Mouse (Mus musculus) embryonic facial prominence, embryonic 13.5 days (tissue): Measurements from ENCODE around the gene Pnkd. TPM values are rescaled to one million over a fixed set of nuclear protein-coding genes. Genes with fewer than 3 reads are reported as not detected.

Experiments used
- ATAC-seq: fragments of 200-750 bp; cut with Nextera tagmentation; 2 replicates; pipeline ENCODE4 v1.8.0; 2017; ENCODE audit warnings: low read depth; ENCODE audit not compliant: insufficient number of reproducible peaks, insufficient read depth, low FRiP score, low TSS enrichment
- H3K27ac ChIP-seq: fragments of 300-500 bp; sonication (generic); 2 replicates; pipeline ENCODE4 v1.5.1; 2015; ENCODE audit warnings: moderate library complexity, mild to moderate bottlenecking, inconsistent platforms
- H3K27me3 ChIP-seq: fragments of 300-500 bp; sonication (generic); 2 replicates; pipeline ENCODE4 v1.6.1; 2015; ENCODE audit warnings: mild to moderate bottlenecking, inconsistent platforms
- H3K36me3 ChIP-seq: fragments of 300-500 bp; sonication (generic); 2 replicates; pipeline ENCODE4 v1.6.1; 2015; ENCODE audit warnings: mild to moderate bottlenecking, inconsistent platforms
- H3K4me1 ChIP-seq: fragments of 300-500 bp; sonication (generic); 2 replicates; pipeline ENCODE4 v1.6.1; 2015; ENCODE audit warnings: inconsistent platforms
- H3K4me2 ChIP-seq: fragments of 300-500 bp; sonication (generic); 2 replicates; pipeline ENCODE4 v1.6.1; 2015; ENCODE audit warnings: moderate library complexity, mild to moderate bottlenecking, inconsistent platforms
- H3K4me3 ChIP-seq: fragments of 300-500 bp; sonication (generic); 2 replicates; pipeline ENCODE4 v1.5.1; 2015; ENCODE audit warnings: mild to moderate bottlenecking, inconsistent platforms
- H3K9ac ChIP-seq: fragments of 300-500 bp; sonication (generic); 2 replicates; pipeline ENCODE4 v1.6.1; 2015; ENCODE audit warnings: mild to moderate bottlenecking, inconsistent platforms
- H3K9me3 ChIP-seq: fragments of 300-500 bp; sonication (generic); 2 replicates; pipeline ENCODE4 v1.6.1; 2016; ENCODE audit warnings: inconsistent platforms
- WGBS: fragments of 180-500 bp; shearing (Covaris S2); methylation state at CpG from one replicate; pipeline ENCODE4 v1.1.7; 2015; ENCODE audit warnings: mixed read lengths; 5-methylcytosine and 5-hydroxymethylcytosine counted together
- polyA plus RNA-seq: library from polyadenylated mRNA; unstranded; fragments of >200 nt; fragmentation: Nextera tagmentation; extraction: Ambion mirVana; gene quantifications from 2 replicates; pipeline ENCODE4 v1.2.1, GENCODE M21; 2015

The Pnkd gene
- polyA plus RNA-seq, 1 experiment from 2014 or later: 112 TPM

- H3K4me2 ChIP-seq: peak overlapping the region; percentile 71
- peak overlapping the region; percentile 71 for H3K9ac ChIP-seq
- H3K27me3 ChIP-seq: no peaks in the 10 kb centered on the region
- peak; percentile 60; the same call in 1 of the 2 replicates for ATAC-seq
- no peaks in the 10 kb centered on the region for H3K36me3 ChIP-seq
- peaks cover 9% of the 10 kb centered on the region for H3K4me1 ChIP-seq
- WGBS: 16% methylated on average over 34 of the region's 34 CpGs
- H3K4me3 ChIP-seq: peak overlapping the region; percentile 41
- H3K27ac ChIP-seq: no peak overlapping the region
- H3K9me3 ChIP-seq: no peaks in the 10 kb centered on the region
Observed at GRCm38 (mm10) chr1:74367886-74368645, 83.3 kb downstream of the Pnkd start.

- H3K4me3 ChIP-seq: no peak overlapping the region
- no peak overlapping the region for H3K4me2 ChIP-seq
- H3K27me3 ChIP-seq: no peaks in the 10 kb centered on the region
- WGBS: 55% methylated on average over 4 of the region's 4 CpGs
- H3K36me3 ChIP-seq: no peaks in the 10 kb centered on the region
- H3K9me3 ChIP-seq: no peaks in the 10 kb centered on the region
- no peak for ATAC-seq
- H3K27ac ChIP-seq: no peak overlapping the region
- H3K9ac ChIP-seq: no peak overlapping the region; the same call in 1 of the 2 replicates
- H3K4me1 ChIP-seq: peaks cover 9% of the 10 kb centered on the region
Observed at GRCm38 (mm10) chr1:74370040-74370439, 85.3 kb downstream of the Pnkd start.

- no peak for ATAC-seq
- Histone ChIP-seq H3K27ac (no peak overlapping the region), H3K27me3 (no peaks in the 10 kb centered on the region), H3K4me1 (peaks cover 9% of the 10 kb centered on the region), H3K36me3 (no peaks in the 10 kb centered on the region), H3K4me3 (no peak overlapping the region), H3K9ac (no peak overlapping the region), H3K4me2 (no peak overlapping the region), H3K9me3 (no peaks in the 10 kb centered on the region)
- 72% methylated on average over 4 of the region's 4 CpGs for WGBS
Observed at GRCm38 (mm10) chr1:74373372-74373771, 88.6 kb downstream of the Pnkd start.

- ATAC-seq: no peak
- Histone ChIP-seq H3K9me3 (no peaks in the 10 kb centered on the region), H3K4me2 (no peak within 1 kb of the TSS), H3K4me1 (peaks cover 8% of the 10 kb centered on the region), H3K27ac (no peak within 1 kb of the TSS), H3K36me3 (no peaks in the 10 kb centered on the region), H3K9ac (no peak within 1 kb of the TSS), H3K27me3 (no peaks in the 10 kb centered on the region), H3K4me3 (no peak within 1 kb of the TSS)
- WGBS: 74% methylated on average over 8 of the region's 8 CpGs
Observed at GRCm38 (mm10) chr1:74374980-74375379, 90.2 kb downstream of the Pnkd start, which contains the start of gene Slc11a1. Gene Slc11a1, plus strand, starts transcription at chr1:74375195.

- H3K27ac ChIP-seq: no peak overlapping the region
- no peaks in the 10 kb centered on the region for H3K27me3 ChIP-seq
- H3K4me2 ChIP-seq: no peak overlapping the region
- H3K9ac ChIP-seq: no peak overlapping the region
- no peaks in the 10 kb centered on the region for H3K9me3 ChIP-seq
- H3K36me3 ChIP-seq: no peaks in the 10 kb centered on the region
- ATAC-seq: no peak
- H3K4me3 ChIP-seq: no peak overlapping the region
- 79% methylated on average over 10 of the region's 10 CpGs for WGBS
- H3K4me1 ChIP-seq: peaks cover 6% of the 10 kb centered on the region
Observed at GRCm38 (mm10) chr1:74375561-74375960, 90.8 kb downstream of the Pnkd start.

- Histone ChIP-seq H3K9me3 (no peaks in the 10 kb centered on the region), H3K4me2 (no peak overlapping the region)
- no peak for ATAC-seq
Observed at GRCm38 (mm10) chr1:74376396-74376795, 91.7 kb downstream of the Pnkd start.

GRCm38 (mm10) chr1:74379058-74379504 is 94.4 kb downstream of the Pnkd start:
- Histone ChIP-seq H3K27me3 (no peaks in the 10 kb centered on the region), H3K36me3 (no peaks in the 10 kb centered on the region), H3K27ac (no peak overlapping the region), H3K9ac (no peak overlapping the region), H3K4me2 (no peak overlapping the region), H3K9me3 (no peaks in the 10 kb centered on the region), H3K4me3 (no peak overlapping the region), H3K4me1 (peaks cover 6% of the 10 kb centered on the region)
- ATAC-seq: no peak
- WGBS: 75% methylated on average over 7 of the region's 7 CpGs

More at GRCm38 (mm10) chr1:74376396-74376795, 91.7 kb downstream of the Pnkd start:
- Histone ChIP-seq H3K4me3 (no peak overlapping the region), H3K27ac (no peak overlapping the region), H3K27me3 (no peaks in the 10 kb centered on the region), H3K36me3 (no peaks in the 10 kb centered on the region), H3K4me1 (peaks cover 6% of the 10 kb centered on the region), H3K9ac (no peak overlapping the region)
- WGBS: 76% methylated on average over 4 of the region's 4 CpGs

- 80% methylated on average over 5 of the region's 5 CpGs for WGBS
- Histone ChIP-seq H3K9me3 (no peaks in the 10 kb centered on the region), H3K4me1 (peaks cover 6% of the 10 kb centered on the region)
Observed at GRCm38 (mm10) chr1:74380484-74380883, 95.8 kb downstream of the Pnkd start.

GRCm38 (mm10) chr1:74381588-74382021 is 96.9 kb downstream of the Pnkd start:
- 87% methylated on average over 10 of the region's 10 CpGs for WGBS
- no peak for ATAC-seq

More at GRCm38 (mm10) chr1:74380484-74380883, 95.8 kb downstream of the Pnkd start:
- Histone ChIP-seq H3K27me3 (no peaks in the 10 kb centered on the region), H3K4me2 (no peak overlapping the region), H3K36me3 (no peaks in the 10 kb centered on the region), H3K9ac (no peak overlapping the region), H3K27ac (no peak overlapping the region), H3K4me3 (no peak overlapping the region)
- no peak for ATAC-seq

GRCm38 (mm10) chr1:74383385-74383784 is 98.7 kb downstream of the Pnkd start:
- Histone ChIP-seq H3K36me3 (no peaks in the 10 kb centered on the region), H3K27ac (no peak overlapping the region), H3K4me3 (no peak overlapping the region), H3K27me3 (no peaks in the 10 kb centered on the region), H3K4me2 (no peak overlapping the region), H3K9me3 (no peaks in the 10 kb centered on the region), H3K4me1 (peaks cover 15% of the 10 kb centered on the region), H3K9ac (no peak overlapping the region)
- ATAC-seq: no peak
- 87% methylated on average over 13 of the region's 13 CpGs for WGBS

More at GRCm38 (mm10) chr1:74381588-74382021, 96.9 kb downstream of the Pnkd start:
- H3K4me3 ChIP-seq: no peak overlapping the region
- H3K36me3 ChIP-seq: no peaks in the 10 kb centered on the region
- H3K4me1 ChIP-seq: 0 out of 2 replicates have a peak, but pooled peaks cover 2% of the 10 kb centered on the region
- no peak overlapping the region for H3K27ac ChIP-seq
- no peak overlapping the region for H3K4me2 ChIP-seq
- H3K9ac ChIP-seq: no peak overlapping the region
- no peaks in the 10 kb centered on the region for H3K9me3 ChIP-seq
- H3K27me3 ChIP-seq: no peaks in the 10 kb centered on the region

- no peak overlapping the region for H3K4me3 ChIP-seq
- H3K9ac ChIP-seq: no peak overlapping the region
- no peak overlapping the region for H3K27ac ChIP-seq
- H3K4me2 ChIP-seq: no peak overlapping the region
- H3K36me3 ChIP-seq: no peaks in the 10 kb centered on the region
- no peaks in the 10 kb centered on the region for H3K9me3 ChIP-seq
- no peak for ATAC-seq
- no peaks in the 10 kb centered on the region for H3K27me3 ChIP-seq
- WGBS: 89% methylated on average over 8 of the region's 8 CpGs
- peaks cover 22% of the 10 kb centered on the region for H3K4me1 ChIP-seq
Observed at GRCm38 (mm10) chr1:74384525-74384924, 99.8 kb downstream of the Pnkd start.

GRCm38 (mm10) chr1:74385064-74385463 is 100.3 kb downstream of the Pnkd start:
- H3K4me1 ChIP-seq: peaks cover 27% of the 10 kb centered on the region
- no peaks in the 10 kb centered on the region for H3K9me3 ChIP-seq
- no peaks in the 10 kb centered on the region for H3K27me3 ChIP-seq
- ATAC-seq: no peak
- no peak overlapping the region for H3K4me3 ChIP-seq
- 94% methylated on average over 10 of the region's 10 CpGs for WGBS
- no peak overlapping the region for H3K27ac ChIP-seq
- H3K9ac ChIP-seq: 0 out of 2 replicates have a peak overlapping the region, but pooled peaks have one; percentile 3
- H3K36me3 ChIP-seq: no peaks in the 10 kb centered on the region
- H3K4me2 ChIP-seq: no peak overlapping the region
